Mouse (Mus musculus) hindbrain, postnatal 0 days (tissue): ENCODE measurements around the gene Smtnl1. TPM values are rescaled to one million over a fixed set of nuclear protein-coding genes. Genes with fewer than 3 reads are reported as not detected.

ENCODE experiments used
- ATAC-seq: fragments of 200-750 bp; cut with Nextera tagmentation; 2 replicates; pipeline ENCODE4 v1.8.0; 2017; ENCODE audit warnings: mild to moderate bottlenecking, moderate TSS enrichment, moderate library complexity
- DNase-seq: peaks from one replicate; pipeline ENCODE4 v3.0.0-alpha.2; 2015; ENCODE audit warnings: low spot score
- H3K27ac ChIP-seq: fragments of 300-500 bp; sonication (generic); 2 replicates; pipeline ENCODE4 v1.5.1; 2014; ENCODE audit warnings: mild to moderate bottlenecking
- H3K27me3 ChIP-seq: fragments of 300-500 bp; sonication (generic); 2 replicates; pipeline ENCODE4 v1.6.1; 2014; ENCODE audit warnings: low read length, mixed read lengths; ENCODE audit not compliant: insufficient read depth
- H3K36me3 ChIP-seq: fragments of 300-500 bp; sonication (generic); 2 replicates; pipeline ENCODE4 v1.6.1; 2014; ENCODE audit warnings: low read length, mixed read lengths; ENCODE audit not compliant: insufficient read depth
- H3K4me1 ChIP-seq: fragments of 300-500 bp; sonication (generic); 2 replicates; pipeline ENCODE4 v1.6.1; 2014; ENCODE audit warnings: antibody characterized with exemption, low read length, mixed read lengths; ENCODE audit not compliant: insufficient read depth
- H3K4me2 ChIP-seq: fragments of 300-500 bp; sonication (generic); 2 replicates; pipeline ENCODE4 v1.6.1; 2014; ENCODE audit warnings: low read depth, mild to moderate bottlenecking, low read length, moderate library complexity, mixed read lengths
- H3K4me3 ChIP-seq: fragments of 300-500 bp; sonication (generic); 2 replicates; pipeline ENCODE4 v1.5.1; 2014; ENCODE audit warnings: low read length
- H3K9ac ChIP-seq: fragments of 300-500 bp; sonication (generic); replicated peaks from 2 replicates; pipeline ENCODE4 v1.6.1; 2014; ENCODE audit warnings: mild to moderate bottlenecking, low read length, moderate library complexity, mixed read lengths
- H3K9me3 ChIP-seq: fragments of 300-500 bp; sonication (generic); 2 replicates; pipeline ENCODE4 v1.6.1; 2016; ENCODE audit warnings: low read length, mixed read lengths
- CTCF ChIP-seq: IDR thresholded peaks from 2 replicates; pipeline ENCODE4 v1.5.1; 2016; ENCODE audit warnings: antibody characterized with exemption, control low read depth, low read depth
- WGBS: fragments of 180-500 bp; shearing (Covaris S2); extraction: QIAGEN DNeasy Blood & Tissue Kit; methylation state at CpG from one replicate; pipeline ENCODE4 v1.1.7; 2014; 5-methylcytosine and 5-hydroxymethylcytosine counted together
- polyA plus RNA-seq: library from polyadenylated mRNA; unstranded; fragments of >200 nt; fragmentation: Nextera tagmentation; extraction: Ambion mirVana; gene quantifications from 2 replicates; pipeline ENCODE4 v1.2.1, GENCODE M21; 2015
- total RNA-seq: library from RNA; depleted of rRNA; stranded (reverse); fragments of >200 nt; gene quantifications from 2 replicates; pipeline ENCODE4 v1.2.3, GENCODE M21; 2014

The Smtnl1 gene
- total and polyA plus RNA-seq, 2 experiments from 2014 or later = not detected

DNA sequence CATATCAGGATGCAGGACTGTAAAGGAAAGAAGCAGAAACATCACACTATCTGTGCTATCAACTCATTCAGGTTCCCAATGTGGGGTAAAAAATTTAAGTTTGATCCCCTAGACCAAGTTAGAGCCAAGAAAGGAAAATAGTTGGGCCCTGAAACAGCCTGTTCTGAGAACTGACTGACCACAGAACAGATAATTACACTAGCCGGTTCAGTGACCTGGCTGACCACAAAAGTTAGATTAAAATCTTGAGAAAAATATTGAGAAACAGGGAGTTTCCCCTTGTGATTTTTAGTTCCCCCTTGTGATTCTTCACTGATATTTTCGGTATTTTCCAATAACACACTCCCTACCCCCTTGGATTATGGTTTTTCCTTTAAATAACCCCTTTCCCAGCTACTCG lies 28.6 kb downstream of the Smtnl1 start:
- 88% methylated on average over 3 of the region's 3 CpGs for WGBS
- H3K36me3 ChIP-seq = no peaks in the 10 kb centered on the region
- no peak for TF ChIP-seq CTCF
- no peak overlapping the region for H3K4me3 ChIP-seq
- no peak overlapping the region for H3K4me2 ChIP-seq
- no peaks in the 10 kb centered on the region for H3K4me1 ChIP-seq
- no peaks in the 10 kb centered on the region for H3K9me3 ChIP-seq
- DNase-seq = no peak
- H3K27me3 ChIP-seq = no peaks in the 10 kb centered on the region
- H3K27ac ChIP-seq = no peak overlapping the region
- no peak overlapping the region for H3K9ac ChIP-seq
- ATAC-seq = no peak

- ATAC-seq (no peak), DNase-seq (no peak)
- no peak overlapping the region for H3K27ac ChIP-seq
- WGBS = 92% methylated on average over 3 of the region's 3 CpGs
- no peaks in the 10 kb centered on the region for H3K4me1 ChIP-seq
- H3K27me3 ChIP-seq = no peaks in the 10 kb centered on the region
- no peak overlapping the region for H3K4me3 ChIP-seq
- H3K36me3 ChIP-seq = no peaks in the 10 kb centered on the region
- H3K9ac ChIP-seq = no peak overlapping the region
- TF ChIP-seq CTCF = no peak
- H3K4me2 ChIP-seq = no peak overlapping the region
- H3K9me3 ChIP-seq = no peaks in the 10 kb centered on the region
Measured at GRCm38 (mm10) chr2:84793154-84793553, 29.3 kb downstream of the Smtnl1 start.

- Histone ChIP-seq H3K27ac (no peak overlapping the region), H3K4me3 (no peak overlapping the region), H3K9me3 (no peaks in the 10 kb centered on the region), H3K9ac (no peak overlapping the region), H3K36me3 (no peaks in the 10 kb centered on the region), H3K27me3 (no peaks in the 10 kb centered on the region), H3K4me1 (no peaks in the 10 kb centered on the region), H3K4me2 (no peak overlapping the region)
- 76% methylated on average over 3 of the region's 3 CpGs for whole genome bisulfite sequencing
- no peak for ATAC-seq
- TF ChIP-seq CTCF = no peak
- no peak for DNase-seq
Measured at GRCm38 (mm10) chr2:84792516-84792915, 29.9 kb downstream of the Smtnl1 start.

DNA sequence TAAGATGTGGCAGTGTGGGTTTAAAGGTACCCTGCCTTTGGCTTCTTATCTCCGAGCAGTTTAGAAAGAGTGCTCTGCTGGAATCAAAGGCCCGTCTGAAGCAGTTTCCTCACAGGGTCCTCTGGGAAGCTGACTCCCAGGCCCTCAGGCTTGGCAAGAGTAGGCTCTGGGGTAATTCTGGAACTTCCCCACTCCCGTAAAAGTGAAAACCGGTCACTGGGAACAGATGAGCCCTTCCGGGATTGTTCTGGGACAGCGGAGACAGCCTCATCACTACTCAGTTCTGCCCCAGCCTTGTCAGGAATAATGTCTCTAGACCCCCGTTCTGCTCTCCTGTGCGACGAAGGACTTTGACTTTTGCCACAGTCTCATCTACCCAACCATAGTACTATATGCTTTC lies 32.0 kb downstream of the Smtnl1 start:
- Histone ChIP-seq H3K36me3 (no peaks in the 10 kb centered on the region), H3K9ac (no peak overlapping the region), H3K27ac (no peak overlapping the region), H3K9me3 (no peaks in the 10 kb centered on the region), H3K4me1 (no peaks in the 10 kb centered on the region), H3K4me3 (no peak overlapping the region), H3K4me2 (no peak overlapping the region), H3K27me3 (no peaks in the 10 kb centered on the region)
- DNase-seq (no peak), ATAC-seq (no peak)
- TF ChIP-seq CTCF = no peak
- 61% methylated on average over 9 of the region's 9 CpGs for whole genome bisulfite sequencing

GRCm38 (mm10) chr2:84788316-84788715 lies 34.1 kb downstream of the Smtnl1 start:
- TF ChIP-seq CTCF = no peak
- 80% methylated on average over 3 of the region's 3 CpGs for WGBS
- no peak for ATAC-seq

GRCm38 (mm10) chr2:84783840-84784566 lies 38.4 kb downstream of the Smtnl1 start:
- no peak overlapping the region for H3K4me3 ChIP-seq
- ATAC-seq (no peak), DNase-seq (no peak)
- H3K4me1 ChIP-seq = no peaks in the 10 kb centered on the region
- H3K4me2 ChIP-seq = no peak overlapping the region
- H3K9me3 ChIP-seq = no peaks in the 10 kb centered on the region
- TF ChIP-seq CTCF = no peak
- WGBS = 82% methylated on average over 3 of the region's 3 CpGs
- H3K27ac ChIP-seq = no peak overlapping the region
- H3K9ac ChIP-seq = no peak overlapping the region
- H3K36me3 ChIP-seq = no peaks in the 10 kb centered on the region
- H3K27me3 ChIP-seq = no peaks in the 10 kb centered on the region

More at GRCm38 (mm10) chr2:84788316-84788715, 34.1 kb downstream of the Smtnl1 start:
- Histone ChIP-seq H3K27me3 (no peaks in the 10 kb centered on the region), H3K9me3 (no peaks in the 10 kb centered on the region), H3K4me1 (no peaks in the 10 kb centered on the region), H3K4me2 (no peak overlapping the region), H3K4me3 (no peak overlapping the region), H3K36me3 (no peaks in the 10 kb centered on the region), H3K27ac (no peak overlapping the region), H3K9ac (no peak overlapping the region)
- DNase-seq = no peak

DNA sequence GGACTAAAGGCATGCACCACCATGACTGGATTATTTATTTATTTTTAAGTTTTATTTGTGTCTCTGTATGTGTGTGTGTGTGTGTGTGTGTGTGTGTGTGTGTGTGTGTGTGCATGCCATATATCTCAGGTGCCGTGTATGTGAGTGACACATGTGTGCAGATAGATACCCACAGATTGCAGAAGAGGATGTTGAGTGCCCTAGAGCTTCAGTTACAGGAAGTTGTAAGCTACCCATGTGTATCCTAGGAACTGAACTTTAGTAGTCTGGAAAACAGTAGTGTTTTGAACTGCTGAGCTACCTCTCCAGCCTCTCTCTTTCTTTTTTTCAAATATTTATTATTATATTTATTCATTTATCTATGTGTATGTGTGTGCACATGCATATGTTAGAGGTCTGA lies 39.1 kb downstream of the Smtnl1 start:
- Histone ChIP-seq H3K9ac (no peak overlapping the region), H3K9me3 (no peaks in the 10 kb centered on the region), H3K27ac (no peak overlapping the region), H3K4me3 (no peak overlapping the region), H3K4me2 (no peak overlapping the region), H3K27me3 (no peaks in the 10 kb centered on the region), H3K4me1 (no peaks in the 10 kb centered on the region), H3K36me3 (no peaks in the 10 kb centered on the region)
- no peak for DNase-seq
- no peak for TF ChIP-seq CTCF
- ATAC-seq = no peak
- WGBS = 100% methylated on average over 1 of the region's 1 CpGs
